Mouse (Mus musculus) myocyte (in vitro differentiated cells): ENCODE measurements at regions not wholly inside any gene's neighbourhood (a gene's known extent, or its start where the extent isn't known, plus 50 kb on each side); places are given as distances from the start of the nearest gene placed in this dataset.

Source experiments
- H3K27me3 ChIP-seq: one replicate; pipeline ENCODE4 v1.6.1; 2011; ENCODE audit not compliant: control insufficient read depth, insufficient read depth, insufficient read length
- H3K36me3 ChIP-seq: one replicate; pipeline ENCODE4 v1.6.1; 2011; ENCODE audit not compliant: control insufficient read depth, insufficient read depth
- H3K4me2 ChIP-seq: one replicate; pipeline ENCODE4 v1.6.1; 2011; ENCODE audit warnings: low read depth, control low read depth
- H3K4me3 ChIP-seq: one replicate; pipeline ENCODE4 v1.5.1; 2011; ENCODE audit warnings: mild to moderate bottlenecking, control low read depth, moderate library complexity
- H3K79me2 ChIP-seq: one replicate; pipeline ENCODE4 v1.6.1; 2011; ENCODE audit not compliant: control insufficient read depth, insufficient read depth
- H3ac ChIP-seq: one replicate; pipeline ENCODE4 v1.6.1; 2011; ENCODE audit not compliant: control insufficient read depth, insufficient read length
- CEBPB ChIP-seq: IDR thresholded peaks from 2 replicates; pipeline ENCODE4 v1.6.1; 2011; ENCODE audit warnings: mild to moderate bottlenecking, moderate library complexity; ENCODE audit not compliant: poor library complexity, insufficient read depth, severe bottlenecking
- E2F4 ChIP-seq: IDR thresholded peaks from one replicate; pipeline ENCODE4 v1.6.1; 2011; ENCODE audit warnings: mild to moderate bottlenecking, control low read depth, moderate library complexity; ENCODE audit not compliant: insufficient read depth
- MAX ChIP-seq: IDR thresholded peaks from one replicate; pipeline ENCODE4 v1.6.1; 2011; ENCODE audit warnings: low read depth, mild to moderate bottlenecking, control low read depth
- MYOD1 ChIP-seq, 3 experiments: IDR thresholded peaks; one replicate each; pipeline ENCODE4 v1.6.1; 2011; ENCODE audit warnings: control low read depth in 2 of 3, low read depth in 2 of 3, mild to moderate bottlenecking in 2 of 3, moderate library complexity in 1 of 3; ENCODE audit not compliant: insufficient read length in 2 of 3, control insufficient read depth in 1 of 3
- MYOG ChIP-seq, 3 experiments: IDR thresholded peaks; one replicate each; pipeline ENCODE4 v1.6.1; 2011; ENCODE audit warnings: control low read depth in 2 of 3, low read depth in 2 of 3, mild to moderate bottlenecking in 2 of 3; ENCODE audit not compliant: insufficient read length in 2 of 3, control insufficient read depth in 1 of 3, insufficient read depth in 1 of 3
- POLR2A ChIP-seq: IDR thresholded peaks from one replicate; pipeline ENCODE4 v1.6.1; 2011; ENCODE audit warnings: low read depth, mild to moderate bottlenecking, control low read depth, moderate library complexity; ENCODE audit not compliant: insufficient read length
- POLR2AphosphoS2 ChIP-seq: IDR thresholded peaks from one replicate; pipeline ENCODE4 v1.6.1; 2011; ENCODE audit warnings: low read depth, control low read depth; ENCODE audit not compliant: insufficient read length
- REST ChIP-seq: IDR thresholded peaks from one replicate; pipeline ENCODE4 v1.6.1; 2011; ENCODE audit warnings: mild to moderate bottlenecking, control low read depth, moderate library complexity; ENCODE audit not compliant: insufficient read depth, insufficient read length
- SRF ChIP-seq: IDR thresholded peaks from one replicate; pipeline ENCODE4 v1.6.1; 2011; ENCODE audit warnings: low read depth; ENCODE audit not compliant: control insufficient read depth, insufficient read length
- TCF12 ChIP-seq: IDR thresholded peaks from one replicate; pipeline ENCODE4 v1.6.1; 2011; ENCODE audit warnings: mild to moderate bottlenecking, control low read depth; ENCODE audit not compliant: poor library complexity, insufficient read depth, severe bottlenecking
- TCF3 ChIP-seq: IDR thresholded peaks from one replicate; pipeline ENCODE4 v1.6.1; 2011; ENCODE audit warnings: low read depth, control low read depth; ENCODE audit not compliant: insufficient read length
- USF1 ChIP-seq: IDR thresholded peaks from one replicate; pipeline ENCODE4 v1.6.1; 2011; ENCODE audit warnings: low read depth, mild to moderate bottlenecking, control low read depth, moderate library complexity

DNA sequence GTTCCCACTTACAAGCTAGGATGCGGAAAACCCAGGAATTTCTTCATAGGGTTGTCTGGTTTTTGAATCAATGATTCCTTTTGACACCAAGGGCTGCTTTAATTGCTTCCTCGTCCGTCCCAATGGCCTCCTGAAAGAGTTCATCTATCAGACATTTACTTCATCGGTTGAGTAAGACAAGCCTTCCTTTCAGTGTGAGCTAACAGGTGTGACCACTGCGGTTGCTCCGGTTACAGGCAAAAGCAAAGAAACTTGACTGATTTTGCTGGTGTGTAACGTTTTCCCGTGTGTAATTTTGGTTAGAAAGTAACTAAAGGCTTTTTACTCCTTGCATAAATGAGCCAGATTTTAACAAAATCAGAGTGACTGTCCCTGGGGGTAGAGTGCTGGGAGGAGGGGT, 99.6 kb upstream of the Rnaseh2b start:
- TF ChIP-seq CEBPB (no peak), TCF3 (no peak), POLR2AphosphoS2 (no peak), MYOD1 (IDR thresholded peaks at IDR 0.05; ENCODE audit: control insufficient read depth in 1 of 3, insufficient read length in 2 of 3, low read depth in 2 of 3) (no peak), USF1 (no peak), MAX (no peak)
- Histone ChIP-seq H3K79me2 (no peaks in the 10 kb centered on the region), H3ac (no peak overlapping the region), H3K36me3 (no peaks in the 10 kb centered on the region), H3K4me3 (no peak overlapping the region), H3K27me3 (peaks cover 39% of the 10 kb centered on the region), H3K4me2 (no peak overlapping the region)

GRCm38 (mm10) chr14:62193371-62193770, 99.0 kb upstream of the Rnaseh2b start:
- Histone ChIP-seq H3K27me3 (peaks cover 33% of the 10 kb centered on the region), H3ac (no peak overlapping the region), H3K4me3 (no peak overlapping the region), H3K79me2 (no peaks in the 10 kb centered on the region), H3K4me2 (no peak overlapping the region), H3K36me3 (no peaks in the 10 kb centered on the region)
- TF ChIP-seq CEBPB (no peak), MYOG (IDR thresholded peaks at IDR 0.05; ENCODE audit: control insufficient read depth in 1 of 3, insufficient read depth in 1 of 3, insufficient read length in 2 of 3, low read depth in 2 of 3) (no peak), REST (no peak), MYOD1 (IDR thresholded peaks at IDR 0.05; ENCODE audit: control insufficient read depth in 1 of 3, insufficient read length in 2 of 3, low read depth in 2 of 3) (no peak), POLR2A (no peak), TCF3 (no peak), SRF (no peak), TCF12 (no peak), MAX (no peak), POLR2AphosphoS2 (no peak), E2F4 (no peak), USF1 (no peak)

GRCm38 (mm10) chr14:62196776-62197175, 95.6 kb upstream of the Rnaseh2b start:
- Histone ChIP-seq H3ac (no peak overlapping the region), H3K79me2 (no peaks in the 10 kb centered on the region), H3K27me3 (peaks cover 17% of the 10 kb centered on the region), H3K4me3 (no peak overlapping the region), H3K4me2 (no peak overlapping the region), H3K36me3 (no peaks in the 10 kb centered on the region)
- TF ChIP-seq POLR2AphosphoS2 (no peak), MAX (no peak), MYOG (IDR thresholded peaks at IDR 0.05; ENCODE audit: control insufficient read depth in 1 of 3, insufficient read depth in 1 of 3, insufficient read length in 2 of 3, low read depth in 2 of 3) (no peak)

GRCm38 (mm10) chr14:62198476-62199190, 93.8 kb upstream of the Rnaseh2b start:
- H3K36me3 ChIP-seq: no peaks in the 10 kb centered on the region
- no peak overlapping the region for H3K4me3 ChIP-seq
- H3K79me2 ChIP-seq: no peaks in the 10 kb centered on the region
- H3K27me3 ChIP-seq: peaks cover 17% of the 10 kb centered on the region
- no peak overlapping the region for H3ac ChIP-seq
- TF ChIP-seq E2F4 (no peak), REST (no peak), USF1 (no peak), POLR2AphosphoS2 (no peak), POLR2A (no peak), TCF3 (no peak), MAX (no peak)
- H3K4me2 ChIP-seq: no peak overlapping the region

- Histone ChIP-seq H3K36me3 (no peaks in the 10 kb centered on the region), H3ac (no peak overlapping the region), H3K79me2 (no peaks in the 10 kb centered on the region), H3K27me3 (peaks cover 16% of the 10 kb centered on the region), H3K4me2 (no peak overlapping the region), H3K4me3 (no peak overlapping the region)
- TF ChIP-seq REST (no peak), SRF (no peak), MYOG (IDR thresholded peaks at IDR 0.05; ENCODE audit: control insufficient read depth in 1 of 3, insufficient read depth in 1 of 3, insufficient read length in 2 of 3, low read depth in 2 of 3) (no peak), MAX (no peak), USF1 (no peak), E2F4 (no peak), TCF12 (no peak), CEBPB (no peak), TCF3 (no peak), MYOD1 (IDR thresholded peaks at IDR 0.05; ENCODE audit: control insufficient read depth in 1 of 3, insufficient read length in 2 of 3, low read depth in 2 of 3) (no peak)
Measured at GRCm38 (mm10) chr14:62215071-62215470, 77.3 kb upstream of the Rnaseh2b start.
